Mouse (Mus musculus) forebrain, embryonic 15.5 days (tissue): ENCODE measurements around the gene Rnd1. TPM values are rescaled to one million over a fixed set of nuclear protein-coding genes. Genes with fewer than 3 reads are reported as not detected.

ENCODE experiments used
- ATAC-seq: fragments of 200-750 bp; cut with Nextera tagmentation; replicated peaks from 2 replicates; pipeline ENCODE4 v1.8.0; 2017; ENCODE audit warnings: mild to moderate bottlenecking, moderate TSS enrichment, moderate library complexity
- H3K27ac ChIP-seq: fragments of 300-500 bp; sonication (generic); replicated peaks from 2 replicates; pipeline ENCODE4 v1.5.1; 2015; ENCODE audit warnings: mild to moderate bottlenecking, inconsistent platforms
- H3K27me3 ChIP-seq: fragments of 300-500 bp; sonication (generic); 2 replicates; pipeline ENCODE4 v1.6.1; 2015; ENCODE audit warnings: inconsistent platforms
- H3K36me3 ChIP-seq: fragments of 300-500 bp; sonication (generic); 2 replicates; pipeline ENCODE4 v1.6.1; 2015; ENCODE audit warnings: mild to moderate bottlenecking, inconsistent platforms
- H3K4me1 ChIP-seq: fragments of 300-500 bp; sonication (generic); 2 replicates; pipeline ENCODE4 v1.6.1; 2015; ENCODE audit warnings: inconsistent platforms
- H3K4me2 ChIP-seq: fragments of 300-500 bp; sonication (generic); replicated peaks from 2 replicates; pipeline ENCODE4 v1.6.1; 2015; ENCODE audit warnings: mild to moderate bottlenecking, inconsistent platforms
- H3K4me3 ChIP-seq: fragments of 300-500 bp; sonication (generic); 2 replicates; pipeline ENCODE4 v1.5.1; 2015; ENCODE audit warnings: mild to moderate bottlenecking, inconsistent platforms
- H3K9ac ChIP-seq: fragments of 300-500 bp; sonication (generic); replicated peaks from 2 replicates; pipeline ENCODE4 v1.6.1; 2015; ENCODE audit warnings: mild to moderate bottlenecking, inconsistent platforms
- H3K9me3 ChIP-seq: fragments of 300-500 bp; sonication (generic); 2 replicates; pipeline ENCODE4 v1.6.1; 2016; ENCODE audit warnings: inconsistent platforms
- WGBS: fragments of 180-500 bp; shearing (Covaris S2); methylation state at CpG from one replicate; pipeline ENCODE4 v1.1.7; 2015; ENCODE audit warnings: mixed read lengths; 5-methylcytosine and 5-hydroxymethylcytosine counted together
- polyA plus RNA-seq: library from polyadenylated mRNA; unstranded; fragments of >200 nt; fragmentation: Nextera tagmentation; extraction: Ambion mirVana; gene quantifications from 2 replicates; pipeline ENCODE4 v1.2.1, GENCODE M21; 2015

Rnd1 gene
- polyA plus RNA-seq, 1 experiment from 2014 or later, result 12.8 TPM

GRCm38 (mm10) chr15:98633822-98634470 lies 43.3 kb downstream of the Rnd1 start:
- under 1% methylated on average over 25 of the region's 25 CpGs for WGBS
- Histone ChIP-seq H3K27me3 (peaks cover 9% of the 10 kb centered on the region; the same call in 1 of the 2 replicates), H3K4me1 (peaks cover 57% of the 10 kb centered on the region), H3K9me3 (no peaks in the 10 kb centered on the region), H3K4me2 (peak overlapping the region; percentile 86), H3K36me3 (peaks cover 3% of the 10 kb centered on the region; the same call in 1 of the 2 replicates), H3K9ac (peak overlapping the region; percentile 91), H3K27ac (peak overlapping the region; percentile 98), H3K4me3 (peak overlapping the region; percentile 76)
- peak; percentile 12; the same call in 1 of the 2 replicates for ATAC-seq

GRCm38 (mm10) chr15:98632921-98633320 lies 44.3 kb downstream of the Rnd1 start:
- Histone ChIP-seq H3K4me1 (peaks cover 64% of the 10 kb centered on the region), H3K9me3 (no peaks in the 10 kb centered on the region), H3K4me3 (peak overlapping the region; percentile 76), H3K27me3 (peaks cover 11% of the 10 kb centered on the region; the same call in 1 of the 2 replicates), H3K36me3 (peaks cover 3% of the 10 kb centered on the region; the same call in 1 of the 2 replicates), H3K9ac (peak overlapping the region; percentile 91), H3K27ac (peak overlapping the region; percentile 98), H3K4me2 (peak overlapping the region; percentile 86)
- WGBS, result 2% methylated on average over 4 of the region's 4 CpGs
- ATAC-seq, result no peak

DNA sequence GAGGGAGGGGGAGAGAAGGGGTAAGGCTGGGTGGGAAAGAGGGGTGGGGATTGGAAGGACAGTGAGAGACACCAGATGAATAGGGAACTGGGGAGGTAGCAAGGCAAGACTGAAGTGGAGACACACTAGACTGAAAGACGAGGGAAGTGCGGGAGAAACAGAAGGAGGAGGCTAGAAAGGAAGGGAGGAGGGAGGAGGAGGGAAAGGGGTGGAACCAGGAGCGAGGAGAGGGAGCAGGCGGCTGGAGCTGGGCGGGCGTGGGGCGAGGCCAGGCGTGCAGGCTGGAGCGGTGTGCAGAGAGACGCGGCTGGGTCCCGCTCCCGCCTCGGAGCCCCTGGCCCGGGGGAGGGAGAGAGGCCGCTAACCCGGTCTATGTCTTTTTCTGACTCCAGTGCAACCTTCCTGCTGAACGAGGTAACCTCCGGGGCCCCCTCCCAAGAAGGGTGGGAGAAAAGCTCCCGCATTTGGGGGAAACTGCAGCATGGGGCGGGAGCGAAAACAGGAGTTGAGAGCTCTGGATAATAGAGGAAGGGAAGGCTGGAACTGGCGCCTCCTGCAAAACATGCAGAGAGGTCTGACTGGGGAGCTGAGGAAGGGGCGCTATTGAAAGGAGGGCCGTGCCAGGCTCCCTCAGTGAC lies 45.0 kb downstream of the Rnd1 start:
- H3K27ac ChIP-seq, result peak overlapping the region; percentile 98
- WGBS, result 1% methylated on average over 25 of the region's 25 CpGs
- peaks cover 11% of the 10 kb centered on the region; the same call in 1 of the 2 replicates for H3K27me3 ChIP-seq
- H3K36me3 ChIP-seq, result no peaks in the 10 kb centered on the region
- no peaks in the 10 kb centered on the region for H3K9me3 ChIP-seq
- H3K4me3 ChIP-seq, result peak overlapping the region; percentile 76
- peak; percentile 62 for ATAC-seq
- peak overlapping the region; percentile 91 for H3K9ac ChIP-seq
- H3K4me1 ChIP-seq, result peaks cover 58% of the 10 kb centered on the region
- peak overlapping the region; percentile 86 for H3K4me2 ChIP-seq

GRCm38 (mm10) chr15:98631493-98631892 lies 45.8 kb downstream of the Rnd1 start:
- Histone ChIP-seq H3K9me3 (no peaks in the 10 kb centered on the region), H3K4me1 (peaks cover 50% of the 10 kb centered on the region), H3K27me3 (peaks cover 11% of the 10 kb centered on the region; the same call in 1 of the 2 replicates), H3K27ac (peak overlapping the region; percentile 98), H3K36me3 (no peaks in the 10 kb centered on the region), H3K9ac (peak overlapping the region; percentile 91; the same call in 1 of the 2 replicates), H3K4me3 (peak overlapping the region; percentile 76), H3K4me2 (peak overlapping the region; percentile 86)
- WGBS, result under 1% methylated on average over 18 of the region's 18 CpGs
- 0 out of 2 replicates have a peak, but pooled peaks have one; percentile 3 for ATAC-seq

- Histone ChIP-seq H3K27ac (peak within 1 kb of the TSS; percentile 98), H3K4me1 (peaks cover 41% of the 10 kb centered on the region), H3K9ac (peak within 1 kb of the TSS; percentile 91; the same call in 1 of the 2 replicates), H3K36me3 (no peaks in the 10 kb centered on the region), H3K4me3 (peak within 1 kb of the TSS; percentile 76), H3K4me2 (peak within 1 kb of the TSS; percentile 86), H3K27me3 (peaks cover 11% of the 10 kb centered on the region; the same call in 1 of the 2 replicates), H3K9me3 (no peaks in the 10 kb centered on the region)
- 46% methylated on average over 4 of the region's 4 CpGs for WGBS
- no peak for ATAC-seq
These were observed 46.7 kb downstream of the Rnd1 start, which contains the start of gene Cacnb3 for GRCm38 (mm10) chr15:98630540-98630939. TSS of gene Cacnb3 (plus strand) at chr15:98630840.

DNA sequence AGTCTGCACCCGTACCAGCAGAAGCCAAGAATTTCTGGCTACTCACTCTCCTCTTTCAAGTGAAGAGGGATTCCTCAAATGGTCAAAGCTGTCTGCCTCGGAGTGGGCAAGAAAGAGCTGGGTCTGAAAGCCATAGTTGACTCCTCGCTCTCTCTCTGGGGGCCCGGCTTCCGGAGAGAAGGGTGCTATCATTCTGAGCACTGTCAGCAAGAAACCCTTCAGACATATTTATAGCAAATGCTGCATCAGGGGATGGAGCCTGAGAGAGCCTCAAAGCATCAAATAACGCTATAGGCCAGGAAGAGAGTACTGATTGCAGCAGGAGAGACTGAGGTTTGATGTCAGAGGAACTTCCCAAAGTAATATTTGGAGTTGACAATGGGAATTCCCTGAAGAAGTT lies 47.8 kb downstream of the Rnd1 start:
- H3K4me1 ChIP-seq, result peaks cover 40% of the 10 kb centered on the region
- no peaks in the 10 kb centered on the region for H3K9me3 ChIP-seq
- H3K4me2 ChIP-seq, result 0 out of 2 replicates have a peak overlapping the region, but pooled peaks have one; percentile 32
- 0 out of 2 replicates have a peak overlapping the region, but pooled peaks have one; percentile 1 for H3K9ac ChIP-seq
- no peak for ATAC-seq
- H3K36me3 ChIP-seq, result no peaks in the 10 kb centered on the region
- no peak overlapping the region for H3K4me3 ChIP-seq
- H3K27me3 ChIP-seq, result peaks cover 11% of the 10 kb centered on the region; the same call in 1 of the 2 replicates
- 60% methylated on average over 6 of the region's 6 CpGs for WGBS
- H3K27ac ChIP-seq, result no peak overlapping the region

DNA sequence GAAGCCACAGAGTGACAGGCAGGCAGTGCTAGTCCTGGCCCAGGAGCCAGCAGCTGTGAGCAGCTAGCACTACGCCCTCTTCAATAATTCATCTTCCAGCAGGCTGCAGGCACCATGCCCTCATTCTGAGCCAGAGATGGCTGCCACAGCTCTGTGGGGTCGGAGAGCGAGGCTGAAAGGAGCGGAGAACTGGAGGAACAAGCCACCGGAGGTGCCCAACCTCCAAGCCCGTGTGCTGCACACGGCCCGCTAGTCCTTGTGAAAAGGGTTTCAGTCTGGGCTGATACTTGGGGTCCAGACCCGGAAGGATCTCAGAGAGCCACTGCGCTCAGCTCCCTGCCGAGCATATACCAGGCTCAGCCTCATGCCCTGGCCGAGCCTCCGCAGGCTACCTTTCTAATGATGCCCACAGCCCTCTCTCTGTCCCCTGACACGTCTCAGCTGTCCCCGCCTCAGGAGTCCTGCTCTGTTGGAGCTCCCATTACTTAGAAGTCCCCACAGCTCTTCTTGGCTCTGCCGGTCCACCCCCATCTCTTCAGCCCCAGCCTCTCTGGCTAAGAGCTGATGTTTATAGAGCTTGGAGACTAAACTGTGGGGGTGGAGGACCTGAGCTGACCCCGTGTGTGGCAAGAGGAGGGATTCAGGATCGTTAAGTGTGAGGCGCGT lies 48.5 kb downstream of the Rnd1 start:
- peak overlapping the region; percentile 32 for H3K4me2 ChIP-seq
- H3K27ac ChIP-seq, result peak overlapping the region; percentile 34; the same call in 1 of the 2 replicates
- peaks cover 37% of the 10 kb centered on the region for H3K4me1 ChIP-seq
- H3K9ac ChIP-seq, result peak overlapping the region; percentile 12; the same call in 1 of the 2 replicates
- whole genome bisulfite sequencing, result 9% methylated on average over 20 of the region's 20 CpGs
- peaks cover 11% of the 10 kb centered on the region; the same call in 1 of the 2 replicates for H3K27me3 ChIP-seq
- H3K36me3 ChIP-seq, result no peaks in the 10 kb centered on the region
- peak overlapping the region; percentile 13; the same call in 1 of the 2 replicates for H3K4me3 ChIP-seq
- no peaks in the 10 kb centered on the region for H3K9me3 ChIP-seq
- ATAC-seq, result no peak

GRCm38 (mm10) chr15:98626487-98627212 lies 50.6 kb downstream of the Rnd1 start:
- H3K27ac ChIP-seq, result no peak overlapping the region
- peaks cover 11% of the 10 kb centered on the region; the same call in 1 of the 2 replicates for H3K27me3 ChIP-seq
- H3K36me3 ChIP-seq, result no peaks in the 10 kb centered on the region
- no peak overlapping the region for H3K4me2 ChIP-seq
- no peak overlapping the region for H3K9ac ChIP-seq
- no peak for ATAC-seq
- H3K4me3 ChIP-seq, result no peak overlapping the region
- 78% methylated on average over 7 of the region's 7 CpGs for WGBS
- peaks cover 16% of the 10 kb centered on the region for H3K4me1 ChIP-seq
- H3K9me3 ChIP-seq, result no peaks in the 10 kb centered on the region

DNA sequence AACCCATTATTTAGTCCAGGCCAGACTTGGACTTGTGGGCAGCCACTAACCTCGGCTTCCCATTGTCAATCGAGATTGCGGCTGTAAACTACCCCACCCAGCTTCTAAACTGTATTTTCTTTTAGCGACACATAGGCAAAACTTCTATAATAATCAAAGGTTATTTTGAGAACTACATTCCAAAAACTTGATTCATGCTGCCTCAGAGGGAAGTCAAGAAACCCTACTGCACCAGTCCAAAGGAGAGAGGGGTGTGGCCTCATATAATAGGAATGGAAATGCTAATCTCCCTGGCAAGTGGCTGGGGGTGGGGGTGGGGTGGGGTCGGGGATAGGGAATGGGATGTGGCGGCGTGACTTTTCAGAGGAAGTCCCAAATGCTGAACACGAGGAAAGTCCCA lies 51.2 kb downstream of the Rnd1 start:
- WGBS, result 18% methylated on average over 8 of the region's 8 CpGs
- H3K27ac ChIP-seq, result no peak overlapping the region
- no peaks in the 10 kb centered on the region for H3K36me3 ChIP-seq
- peaks cover 11% of the 10 kb centered on the region; the same call in 1 of the 2 replicates for H3K27me3 ChIP-seq
- H3K9me3 ChIP-seq, result no peaks in the 10 kb centered on the region
- H3K4me3 ChIP-seq, result no peak overlapping the region
- no peak for ATAC-seq
- no peak overlapping the region for H3K9ac ChIP-seq
- H3K4me2 ChIP-seq, result no peak overlapping the region
- peaks cover 11% of the 10 kb centered on the region for H3K4me1 ChIP-seq

DNA sequence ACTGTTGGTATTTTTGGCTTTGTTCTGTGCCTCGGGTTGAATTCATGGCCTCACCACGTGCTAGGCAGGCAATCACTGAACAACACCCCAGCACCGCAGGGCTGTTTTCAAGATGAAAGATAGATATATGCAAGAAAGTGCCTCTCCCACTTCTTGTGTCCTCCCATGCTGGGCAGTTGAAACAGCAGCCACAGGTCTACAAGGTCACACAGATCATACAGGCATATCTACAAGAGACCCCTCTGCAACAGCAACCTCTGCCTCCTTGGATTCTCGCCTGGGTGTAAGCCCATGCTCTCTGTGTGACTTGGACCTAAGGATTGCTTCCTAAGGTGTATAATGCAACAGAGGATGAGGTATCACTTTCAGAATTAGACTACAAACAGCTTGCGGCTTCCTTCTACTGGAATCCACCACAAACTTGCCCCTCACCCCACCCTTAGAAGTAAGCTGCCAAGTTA lies 53.9 kb downstream of the Rnd1 start:
- 53% methylated on average over 5 of the region's 5 CpGs for WGBS
- peaks cover 2% of the 10 kb centered on the region for H3K4me1 ChIP-seq
- no peak overlapping the region for H3K4me2 ChIP-seq
- no peak for ATAC-seq
- no peak overlapping the region for H3K27ac ChIP-seq
- H3K9ac ChIP-seq, result no peak overlapping the region
- no peak overlapping the region for H3K4me3 ChIP-seq
- H3K9me3 ChIP-seq, result no peaks in the 10 kb centered on the region
- H3K36me3 ChIP-seq, result no peaks in the 10 kb centered on the region
- no peaks in the 10 kb centered on the region for H3K27me3 ChIP-seq

DNA sequence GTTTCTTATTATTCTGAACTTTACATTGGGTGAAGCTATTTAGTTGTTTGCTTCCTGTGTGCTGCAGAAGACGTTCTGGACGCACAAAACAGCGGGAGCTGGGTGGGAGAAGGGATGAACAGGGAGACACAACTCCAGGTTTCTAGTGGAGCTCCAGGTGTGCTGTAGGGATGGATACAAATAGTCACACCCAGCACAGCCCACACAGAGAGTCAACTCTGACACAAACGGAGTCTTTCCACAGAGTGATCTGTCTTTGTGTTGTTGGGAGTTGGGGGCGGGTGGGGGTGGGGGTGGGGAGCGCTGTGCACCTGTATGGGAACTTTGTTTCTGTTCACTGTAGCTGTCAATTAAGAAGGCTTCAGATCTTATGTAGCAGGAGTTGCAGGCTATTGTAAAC lies 54.5 kb downstream of the Rnd1 start:
- no peak overlapping the region for H3K9ac ChIP-seq
- no peaks in the 10 kb centered on the region for H3K4me1 ChIP-seq
- H3K36me3 ChIP-seq, result no peaks in the 10 kb centered on the region
- no peak overlapping the region for H3K4me2 ChIP-seq
- H3K27ac ChIP-seq, result no peak overlapping the region
- WGBS, result 10% methylated on average over 6 of the region's 6 CpGs
- no peaks in the 10 kb centered on the region for H3K27me3 ChIP-seq
- H3K4me3 ChIP-seq, result no peak overlapping the region
- H3K9me3 ChIP-seq, result no peaks in the 10 kb centered on the region
- ATAC-seq, result no peak
